Mouse (Mus musculus): ENCODE measurements around the gene Lrcol1. TPM values are rescaled to one million over a fixed set of nuclear protein-coding genes. Genes with fewer than 3 reads are reported as not detected.

Gene Lrcol1
- polyA plus RNA-seq, 1 experiment from 2014 or later = not detected

DNA sequence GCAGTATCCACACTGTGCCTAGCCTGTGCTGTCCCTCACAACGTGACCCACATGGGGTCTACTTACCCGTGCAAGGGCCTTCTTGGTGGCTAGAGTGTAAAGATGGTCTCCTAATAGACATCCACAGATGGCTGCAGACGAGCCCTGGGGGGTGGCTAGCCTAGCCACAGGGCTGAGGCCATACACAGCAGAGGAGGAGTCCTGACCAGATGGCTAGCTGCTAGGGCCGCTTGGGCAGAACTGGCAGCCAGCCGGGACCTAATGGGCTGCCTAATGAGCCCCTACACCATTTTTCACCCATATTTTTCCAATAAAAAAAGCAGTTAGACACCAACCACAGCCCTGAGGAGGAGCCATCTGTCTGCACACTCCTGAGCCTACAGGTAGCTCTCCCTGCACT is 48.2 kb downstream of the Lrcol1 start:
- Histone ChIP-seq H3K4me3 (ENCODE audit: low read depth, low read length) (no peak overlapping the region), H3K27ac (replicated peaks; ENCODE audit: low read depth, low read length) (no peak overlapping the region), H3K9ac (ENCODE audit: low read length) (no peak overlapping the region; the same call in 1 of the 2 replicates), H3K36me3 (ENCODE audit: control insufficient read depth, insufficient read depth, low read length) (no peaks in the 10 kb centered on the region; the same call in 1 of the 2 replicates), H3K4me1 (ENCODE audit: control insufficient read depth, insufficient read depth, low read length) (peaks cover 6% of the 10 kb centered on the region; the same call in 1 of the 2 replicates), H3K27me3 (ENCODE audit: control insufficient read depth, insufficient read depth, low read length) (no peaks in the 10 kb centered on the region), H3K9me3 (ENCODE audit: control insufficient read depth, low read length) (no peaks in the 10 kb centered on the region), H3K4me2 (ENCODE audit: low read depth, severe bottlenecking) (no peak overlapping the region)
- WGBS = 29% methylated on average over 5 of the region's 5 CpGs
- ATAC-seq (ENCODE audit: insufficient number of reproducible peaks, low FRiP score, low TSS enrichment, low read depth) (no peak), DNase-seq (ENCODE audit: low spot score) (peak; percentile 33)

DNA sequence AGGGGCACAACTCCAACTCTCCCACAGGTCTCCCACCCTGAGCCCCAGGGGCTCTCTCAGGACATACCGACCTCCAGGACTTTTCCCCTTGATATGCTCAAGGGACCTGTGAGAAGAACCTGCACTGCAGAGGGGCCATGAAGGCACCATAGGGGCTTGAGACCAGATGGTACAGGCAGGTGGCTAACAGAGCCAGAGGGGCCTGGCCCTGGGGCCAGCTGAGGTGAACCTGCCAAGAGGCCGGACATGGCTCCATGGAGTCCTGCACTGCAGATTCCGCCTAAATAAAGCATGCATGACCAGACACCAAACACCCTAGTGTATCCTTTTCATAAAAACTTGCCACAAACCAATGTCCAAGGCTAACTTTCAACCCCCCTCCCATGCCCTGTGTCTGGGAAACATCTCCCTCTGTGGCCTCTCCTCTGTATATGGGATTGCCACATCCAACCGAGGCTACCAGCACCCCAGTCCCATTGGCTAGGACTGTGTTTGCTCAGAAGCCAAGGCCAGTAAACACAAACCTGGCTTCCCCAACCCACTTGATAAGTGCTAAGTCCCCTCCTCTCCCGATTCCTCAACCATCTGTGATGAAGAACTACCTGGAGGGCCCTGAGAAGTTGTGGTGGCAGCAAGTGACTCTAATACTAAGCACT is 50.6 kb downstream of the Lrcol1 start:
- H3K9me3 ChIP-seq (ENCODE audit: control insufficient read depth, low read length) = no peaks in the 10 kb centered on the region
- no peak overlapping the region for H3K4me2 ChIP-seq (ENCODE audit: low read depth, severe bottlenecking)
- H3K27me3 ChIP-seq (ENCODE audit: control insufficient read depth, insufficient read depth, low read length) = no peaks in the 10 kb centered on the region
- WGBS = 93% methylated on average over 5 of the region's 5 CpGs
- no peak overlapping the region for H3K4me3 ChIP-seq (ENCODE audit: low read depth, low read length)
- DNase-seq (ENCODE audit: low spot score) (no peak), ATAC-seq (ENCODE audit: insufficient number of reproducible peaks, low FRiP score, low TSS enrichment, low read depth) (no peak)
- no peak overlapping the region for H3K27ac ChIP-seq (replicated peaks; ENCODE audit: low read depth, low read length)
- peaks cover 6% of the 10 kb centered on the region; the same call in 1 of the 2 replicates for H3K4me1 ChIP-seq (ENCODE audit: control insufficient read depth, insufficient read depth, low read length)
- no peak overlapping the region for H3K9ac ChIP-seq (ENCODE audit: low read length)
- no peaks in the 10 kb centered on the region; the same call in 1 of the 2 replicates for H3K36me3 ChIP-seq (ENCODE audit: control insufficient read depth, insufficient read depth, low read length)

DNA sequence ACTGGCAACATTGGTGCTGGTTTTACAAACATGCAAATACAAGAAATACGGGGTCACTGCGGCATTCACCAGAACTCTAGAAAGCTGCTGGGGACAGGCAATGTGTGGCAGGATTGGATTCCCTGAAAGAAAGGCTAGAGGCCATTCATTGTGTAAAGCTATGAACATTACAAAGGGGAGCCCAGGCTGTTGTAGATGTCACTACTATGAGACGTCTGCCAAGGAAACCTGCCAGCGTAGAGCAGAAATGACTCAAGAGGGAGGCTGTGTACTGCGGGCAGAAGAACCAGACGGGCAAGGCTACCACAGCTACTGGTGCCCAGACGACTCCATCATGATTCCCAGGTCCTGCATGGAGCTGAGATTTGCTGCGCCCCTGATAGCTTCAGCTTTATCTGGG is 56.6 kb downstream of the Lrcol1 start:
- H3K27me3 ChIP-seq (ENCODE audit: control insufficient read depth, insufficient read depth, low read length) = no peaks in the 10 kb centered on the region
- H3K4me3 ChIP-seq (ENCODE audit: low read depth, low read length) = no peak overlapping the region
- WGBS = 94% methylated on average over 8 of the region's 8 CpGs
- DNase-seq (ENCODE audit: low spot score) (no peak), ATAC-seq (ENCODE audit: insufficient number of reproducible peaks, low FRiP score, low TSS enrichment, low read depth) (no peak)
- no peak overlapping the region for H3K9ac ChIP-seq (ENCODE audit: low read length)
- no peaks in the 10 kb centered on the region for H3K36me3 ChIP-seq (ENCODE audit: control insufficient read depth, insufficient read depth, low read length)
- H3K4me2 ChIP-seq (ENCODE audit: low read depth, severe bottlenecking) = no peak overlapping the region
- H3K9me3 ChIP-seq (ENCODE audit: control insufficient read depth, low read length) = no peaks in the 10 kb centered on the region
- no peak overlapping the region for H3K27ac ChIP-seq (replicated peaks; ENCODE audit: low read depth, low read length)
- H3K4me1 ChIP-seq (ENCODE audit: control insufficient read depth, insufficient read depth, low read length) = no peaks in the 10 kb centered on the region

DNA sequence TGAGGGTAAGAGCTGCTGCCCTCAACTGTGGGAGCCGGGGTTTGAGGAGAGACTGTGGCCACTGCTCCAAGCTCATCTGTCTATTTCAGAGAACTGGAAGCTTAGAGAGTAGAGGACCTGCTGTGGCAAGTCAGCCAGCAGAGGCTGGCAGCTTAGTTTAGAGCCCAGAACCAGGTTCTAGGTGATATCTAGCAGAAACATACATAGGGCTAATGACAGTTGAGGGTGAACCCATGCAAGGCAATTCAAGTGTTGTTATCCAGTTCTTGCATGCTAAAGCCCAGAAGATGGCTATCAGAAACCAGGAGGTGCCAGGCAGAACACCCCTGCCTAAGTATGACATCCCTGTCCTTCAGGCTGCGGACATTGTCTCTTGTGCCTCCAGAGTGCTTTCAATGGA is 58.0 kb downstream of the Lrcol1 start:
- ATAC-seq (ENCODE audit: insufficient number of reproducible peaks, low FRiP score, low TSS enrichment, low read depth) = no peak
- H3K9ac ChIP-seq (ENCODE audit: low read length) = no peak overlapping the region
- no peaks in the 10 kb centered on the region for H3K36me3 ChIP-seq (ENCODE audit: control insufficient read depth, insufficient read depth, low read length)
- no peaks in the 10 kb centered on the region for H3K4me1 ChIP-seq (ENCODE audit: control insufficient read depth, insufficient read depth, low read length)
- H3K27me3 ChIP-seq (ENCODE audit: control insufficient read depth, insufficient read depth, low read length) = no peaks in the 10 kb centered on the region
- H3K27ac ChIP-seq (replicated peaks; ENCODE audit: low read depth, low read length) = no peak overlapping the region
- H3K4me2 ChIP-seq (ENCODE audit: low read depth, severe bottlenecking) = no peak overlapping the region
- no peaks in the 10 kb centered on the region for H3K9me3 ChIP-seq (ENCODE audit: control insufficient read depth, low read length)
- DNase-seq (ENCODE audit: low spot score) = no peak
- 88% methylated on average over 2 of the region's 2 CpGs for WGBS
- H3K4me3 ChIP-seq (ENCODE audit: low read depth, low read length) = no peak overlapping the region

DNA sequence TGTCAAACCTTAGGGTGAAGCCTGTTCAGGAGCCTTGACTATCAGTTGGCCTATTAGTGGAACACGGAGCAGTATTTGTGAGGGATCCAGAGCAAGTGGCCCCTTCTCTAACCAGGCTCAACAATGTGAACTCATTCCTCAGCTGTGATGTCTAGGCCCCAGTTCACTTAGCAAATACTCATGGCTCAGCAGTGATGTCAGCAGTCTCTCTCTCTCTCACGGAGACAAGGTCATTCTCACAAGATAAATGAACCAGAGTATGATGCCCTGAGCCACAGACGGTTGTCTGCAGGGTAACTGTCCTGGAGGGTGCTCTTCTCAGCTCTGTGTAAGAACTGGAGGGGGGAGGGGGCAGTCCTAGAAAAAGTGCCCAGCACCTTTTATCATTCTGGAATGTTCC is 59.4 kb downstream of the Lrcol1 start:
- Histone ChIP-seq H3K4me1 (ENCODE audit: control insufficient read depth, insufficient read depth, low read length) (no peaks in the 10 kb centered on the region), H3K4me2 (ENCODE audit: low read depth, severe bottlenecking) (no peak overlapping the region), H3K27ac (replicated peaks; ENCODE audit: low read depth, low read length) (no peak overlapping the region), H3K4me3 (ENCODE audit: low read depth, low read length) (no peak overlapping the region), H3K36me3 (ENCODE audit: control insufficient read depth, insufficient read depth, low read length) (no peaks in the 10 kb centered on the region), H3K27me3 (ENCODE audit: control insufficient read depth, insufficient read depth, low read length) (no peaks in the 10 kb centered on the region), H3K9ac (ENCODE audit: low read length) (no peak overlapping the region), H3K9me3 (ENCODE audit: control insufficient read depth, low read length) (no peaks in the 10 kb centered on the region)
- ATAC-seq (ENCODE audit: insufficient number of reproducible peaks, low FRiP score, low TSS enrichment, low read depth) (no peak), DNase-seq (ENCODE audit: low spot score) (no peak)
- WGBS = 68% methylated on average over 3 of the region's 3 CpGs

Other genes with a start within 250 kb of the Lrcol1 start
- gene Plcxd1, start 244.8 kb upstream of the Lrcol1 start, polyA plus RNA-seq (2014; fragmentation: Nextera tagmentation; extraction: Ambion mirVana) = 0.57 and 0.75 TPM in 2 replicates
- 27.4 and 29.7 TPM in 2 replicates for gene Gtpbp6, start 236.5 kb upstream of the Lrcol1 start, polyA plus RNA-seq (2014; fragmentation: Nextera tagmentation; extraction: Ambion mirVana)
- 4.1 and 4.2 TPM in 2 replicates for gene Zfp605, start 234.6 kb upstream of the Lrcol1 start, polyA plus RNA-seq (2014; fragmentation: Nextera tagmentation; extraction: Ambion mirVana)
- 28.0 and 33.4 TPM in 2 replicates for gene Chfr, start 208.9 kb upstream of the Lrcol1 start, polyA plus RNA-seq (2014; fragmentation: Nextera tagmentation; extraction: Ambion mirVana)
- gene Golga3, start 168.0 kb upstream of the Lrcol1 start, polyA plus RNA-seq (2014; fragmentation: Nextera tagmentation; extraction: Ambion mirVana) = 25.2 and 26.3 TPM in 2 replicates
- 44.4 and 47.5 TPM in 2 replicates for gene Ankle2, start 113.7 kb upstream of the Lrcol1 start, polyA plus RNA-seq (2014; fragmentation: Nextera tagmentation; extraction: Ambion mirVana)
- 97.2 and 99.0 TPM in 2 replicates for gene Pgam5, start 74.8 kb upstream of the Lrcol1 start, polyA plus RNA-seq (2014; fragmentation: Nextera tagmentation; extraction: Ambion mirVana)
- 9.8 and 10.9 TPM in 2 replicates for gene Pxmp2, start 58.5 kb upstream of the Lrcol1 start, polyA plus RNA-seq (2014; fragmentation: Nextera tagmentation; extraction: Ambion mirVana)
- 46.7 and 50.4 TPM in 2 replicates for gene Pole, start 58.4 kb upstream of the Lrcol1 start, polyA plus RNA-seq (2014; fragmentation: Nextera tagmentation; extraction: Ambion mirVana)
- 0.56 and 0.72 TPM in 2 replicates for gene P2rx2, start 1.5 kb upstream of the Lrcol1 start, polyA plus RNA-seq (2014; fragmentation: Nextera tagmentation; extraction: Ambion mirVana)
- 23.3 and 23.9 TPM in 2 replicates for gene Fbrsl1, start 103.8 kb downstream of the Lrcol1 start, polyA plus RNA-seq (2014; fragmentation: Nextera tagmentation; extraction: Ambion mirVana)
- not detected in 2 replicates for gene Galnt9, start 199.6 kb downstream of the Lrcol1 start, polyA plus RNA-seq (2014; fragmentation: Nextera tagmentation; extraction: Ambion mirVana)

Data from limb, embryonic 11.5 days (tissue).